In the genomic region with DNA sequence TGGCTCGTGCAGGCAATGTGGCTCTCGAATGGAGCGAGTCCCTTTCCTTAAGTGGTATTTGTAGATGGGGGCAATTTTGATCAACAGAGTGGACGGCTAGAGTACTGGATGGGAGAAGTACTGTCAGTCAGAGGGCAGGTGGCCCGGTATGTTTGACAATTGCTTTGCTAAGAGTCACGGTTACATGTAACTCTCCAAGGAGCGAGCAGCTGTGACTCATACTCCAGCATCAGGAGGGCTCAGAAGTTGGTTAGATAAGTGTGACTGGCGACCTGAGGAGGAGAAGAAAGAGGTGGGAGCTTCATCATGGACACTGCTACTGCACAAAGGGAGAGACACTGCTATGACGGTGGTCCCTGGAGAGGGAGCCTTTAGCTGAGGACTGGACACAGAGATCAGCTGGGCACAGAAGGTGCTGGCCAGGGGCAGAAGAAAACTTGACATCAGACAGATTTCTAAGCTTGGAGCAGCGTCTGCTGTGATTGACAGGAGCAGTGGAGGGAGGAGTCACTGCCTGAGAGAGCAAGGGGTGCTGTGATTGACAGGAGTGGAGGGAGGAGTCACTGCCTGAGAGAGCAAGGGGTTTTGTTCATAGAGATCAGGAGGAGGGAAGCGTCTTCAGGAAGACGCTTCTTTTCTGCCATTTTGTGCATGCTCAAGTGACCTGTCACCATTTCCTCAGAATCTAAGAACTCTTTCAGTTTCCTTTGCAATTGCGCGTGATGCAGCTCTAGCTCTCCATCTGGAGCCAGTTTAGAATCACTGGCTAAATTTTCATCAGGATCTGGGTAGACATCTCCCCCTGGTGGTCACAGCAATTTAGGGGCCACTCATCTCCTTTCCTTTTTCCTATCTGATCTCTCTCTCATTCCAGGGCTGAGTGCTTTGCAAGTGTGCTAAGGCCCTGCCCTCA, we compare ENCODE assay signal across 8 mouse cellular contexts. TPM values are rescaled to one million over a fixed set of nuclear protein-coding genes. Genes with fewer than 3 reads are reported as not detected.
A peak's percentile ranks its signal among the peaks of the same experiment; 100 is the strongest.
DNase-seq lines count a peak whose midpoint lies in the region; ATAC-seq and TF ChIP-seq lines count a peak whose summit lies in the region.

No protein-coding gene starts in this region.

- peak; percentile 57 for TF ChIP-seq EP300 in liver, embryonic 14.5 days (IDR thresholded peaks at IDR 0.05; ENCODE audit: low read depth)
- no peak for TF ChIP-seq EP300 in stomach, postnatal 0 days (optimal IDR thresholded peaks at IDR 0.05)

- H3K36me3 ChIP-seq in forebrain, embryonic 13.5 days (ENCODE audit: poor library complexity, severe bottlenecking), result peaks cover 10% of the 10 kb centered on the region; the same call in 1 of the 2 replicates
- no peaks in the 10 kb centered on the region for H3K36me3 ChIP-seq in liver, embryonic 14.5 days (replicated peaks; ENCODE audit: control insufficient read depth, insufficient read depth, low read depth)
- H3K36me3 ChIP-seq in neural tube, embryonic 11.5 days (ENCODE audit: control insufficient read depth, insufficient read depth, low read length), result no peaks in the 10 kb centered on the region
- no peaks in the 10 kb centered on the region for H3K36me3 ChIP-seq in stomach, postnatal 0 days (ENCODE audit: control insufficient read depth, insufficient read depth, low read length)

- intact Hi-C loops in heart, postnatal 10 days (cut with DNase I), result loop anchor here (1.0 to 5.0 kb wide), 3 partner anchors 52 to 327 kb away; no protein-coding TSS in a partner anchor

- no peak overlapping the region for H3K9ac ChIP-seq in forebrain, embryonic 13.5 days
- H3K9ac ChIP-seq in liver, embryonic 14.5 days (replicated peaks), result no peak overlapping the region
- H3K9ac ChIP-seq in neural tube, embryonic 11.5 days (ENCODE audit: low read length), result no peak overlapping the region
- H3K9ac ChIP-seq in stomach, postnatal 0 days (ENCODE audit: low read length), result no peak overlapping the region

- H3K9me3 ChIP-seq in forebrain, embryonic 13.5 days (replicated peaks), result no peaks in the 10 kb centered on the region
- H3K9me3 ChIP-seq in liver, embryonic 14.5 days (ENCODE audit: control insufficient read depth, low read length), result no peaks in the 10 kb centered on the region
- H3K9me3 ChIP-seq in neural tube, embryonic 11.5 days (ENCODE audit: control insufficient read depth, low read length), result no peaks in the 10 kb centered on the region
- no peaks in the 10 kb centered on the region for H3K9me3 ChIP-seq in stomach, postnatal 0 days (ENCODE audit: control insufficient read depth, low read length)

- H3K4me3 ChIP-seq in forebrain, embryonic 13.5 days, result 0 out of 2 replicates have a peak overlapping the region, but pooled peaks have one; percentile 18
- H3K4me3 ChIP-seq in liver, embryonic 14.5 days (ENCODE audit: insufficient read depth in 1 of 2, low read depth in 2 of 2, low read length in 2 of 2), result peak overlapping the region in 1 of 2 experiments; percentile 15; a peak in 1 of 4 replicates
- H3K4me3 ChIP-seq in neural tube, embryonic 11.5 days (ENCODE audit: low read depth, low read length), result no peak overlapping the region
- H3K4me3 ChIP-seq in stomach, postnatal 0 days (ENCODE audit: low read depth, low read length), result peak overlapping the region; percentile 19; the same call in 1 of the 2 replicates

- peak; percentile 81; the same call in 1 of the 2 replicates for ATAC-seq in cerebellum, adult (ENCODE audit: insufficient number of reproducible peaks, low FRiP score, low TSS enrichment)
- peak; percentile 95 for ATAC-seq in forebrain, embryonic 13.5 days
- peak; percentile 82 for ATAC-seq in liver, embryonic 14.5 days (ENCODE audit: insufficient read depth)
- ATAC-seq in neural tube, embryonic 11.5 days (ENCODE audit: insufficient read depth, low FRiP score, low TSS enrichment), result no peak
- peak; percentile 66 for ATAC-seq in stomach, postnatal 0 days (ENCODE audit: low FRiP score, low TSS enrichment)

- peak; percentile 73 for DNase-seq in ES-CJ7 (ENCODE audit: low read depth, low spot score)
- peak; percentile 75 to 81 for DNase-seq in heart, postnatal 10 days
- peak; percentile 59 to 78 for DNase-seq in kidney, postnatal 36 days
- DNase-seq in liver, embryonic 14.5 days (ENCODE audit: low read depth in 3 of 3, low spot score in 3 of 3), result peak; percentile 45 to 74 (median 46)
- DNase-seq in neural tube, embryonic 11.5 days (ENCODE audit: low spot score), result peak; percentile 66
- DNase-seq in stomach, postnatal 0 days (ENCODE audit: low spot score), result peak; percentile 69

- H3K4me2 ChIP-seq in forebrain, embryonic 13.5 days, result peak overlapping the region; percentile 46
- H3K4me2 ChIP-seq in liver, embryonic 14.5 days (ENCODE audit: low read depth), result peak overlapping the region; percentile 42
- no peak overlapping the region for H3K4me2 ChIP-seq in neural tube, embryonic 11.5 days (ENCODE audit: low read depth)
- H3K4me2 ChIP-seq in stomach, postnatal 0 days (replicated peaks; ENCODE audit: low read depth), result peak overlapping the region; percentile 37

- no peaks in the 10 kb centered on the region for H3K27me3 ChIP-seq in forebrain, embryonic 13.5 days
- H3K27me3 ChIP-seq in liver, embryonic 14.5 days (ENCODE audit: control insufficient read depth, insufficient read depth, low read length), result no peaks in the 10 kb centered on the region
- no peaks in the 10 kb centered on the region for H3K27me3 ChIP-seq in neural tube, embryonic 11.5 days (ENCODE audit: control insufficient read depth, insufficient read depth, low read length)
- no peaks in the 10 kb centered on the region for H3K27me3 ChIP-seq in stomach, postnatal 0 days (ENCODE audit: control insufficient read depth, insufficient read depth, low read length)

- no peak overlapping the region for H3K27ac ChIP-seq in forebrain, embryonic 13.5 days
- no peak overlapping the region for H3K27ac ChIP-seq in liver, embryonic 14.5 days
- no peak overlapping the region for H3K27ac ChIP-seq in neural tube, embryonic 11.5 days (ENCODE audit: low read depth, low read length)
- no peak overlapping the region for H3K27ac ChIP-seq in stomach, postnatal 0 days (replicated peaks)

- peaks cover 4% of the 10 kb centered on the region; the same call in 1 of the 2 replicates for H3K4me1 ChIP-seq in forebrain, embryonic 13.5 days
- H3K4me1 ChIP-seq in liver, embryonic 14.5 days (replicated peaks; ENCODE audit: control insufficient read depth in 2 of 2, insufficient read depth in 2 of 2, low read length in 1 of 2), result peaks cover 0 to 12% of the 10 kb centered on the region in 2 experiments; a peak in 2 of 4 replicates
- H3K4me1 ChIP-seq in neural tube, embryonic 11.5 days (ENCODE audit: control insufficient read depth, insufficient read depth, low read length), result no peaks in the 10 kb centered on the region
- H3K4me1 ChIP-seq in stomach, postnatal 0 days (replicated peaks; ENCODE audit: control insufficient read depth, insufficient read depth), result no peaks in the 10 kb centered on the region

- TF ChIP-seq CTCF in liver, embryonic 14.5 days (IDR thresholded peaks at IDR 0.05; ENCODE audit: low read depth), result peak; percentile 91
- peak; percentile 91 for TF ChIP-seq CTCF in stomach, postnatal 0 days (IDR thresholded peaks at IDR 0.05; ENCODE audit: low read depth)

- WGBS in forebrain, embryonic 13.5 days, result 57% methylated on average over 14 of the region's 14 CpGs
- 53% methylated on average over 14 of the region's 14 CpGs for whole genome bisulfite sequencing in liver, embryonic 14.5 days (ENCODE audit: insufficient replicate concordance)
- 62% methylated on average over 14 of the region's 14 CpGs for WGBS in neural tube, embryonic 11.5 days
- WGBS in stomach, postnatal 0 days, result 54% methylated on average over 14 of the region's 14 CpGs

RNA-seq across cellular contexts. Expression of a gene that starts 22.9 kb away (rescaled TPM):
- 0.52 and 0.58 TPM in 2 replicates for polyA plus RNA-seq in forebrain, embryonic 13.5 days (2015; fragmentation: Nextera tagmentation; extraction: Ambion mirVana)
- under 1 TPM in 1 of 2 experiments, not detected in 1; 0.17 TPM for total RNA-seq in heart, postnatal 10 days (2021)
- polyA plus RNA-seq in liver, embryonic 14.5 days (2012; rRNA removed), result 7.9 and 10.9 TPM in 2 replicates
- polyA plus RNA-seq in liver, embryonic 14.5 days (2014; fragmentation: Nextera tagmentation; extraction: Ambion mirVana), result 10.7 and 13.3 TPM in 2 replicates
- polyA plus RNA-seq in neural tube, embryonic 11.5 days (2014; fragmentation: Nextera tagmentation; extraction: Ambion mirVana), result 2.6 and 4.2 TPM in 2 replicates
- polyA plus RNA-seq in stomach, postnatal 0 days (2015; fragmentation: Nextera tagmentation; extraction: Ambion mirVana), result 0.18 and 0.21 TPM in 2 replicates
